Comparison of ENCODE assay signal across 9 mouse cellular contexts in genomic region chr8:83716563-83716962, GRCm38 (mm10). TPM values are rescaled to one million over a fixed set of nuclear protein-coding genes. Genes with fewer than 3 reads are reported as not detected.
DNase-seq lines count a peak whose midpoint lies in the region; ATAC-seq lines count a peak whose summit lies in the region.
"Had no signal": no experiment of that assay in that cellular context is flagged by ENCODE, and none has a peak within 500 bp of the region (broad histone marks: within the 10 kb centered on the region; RNA-seq: fewer than 3 reads in every experiment).

No protein-coding gene starts in this region.

- H3K4me3 ChIP-seq in heart, embryonic 13.5 days: peak overlapping the region; percentile 73
- H3K4me3 ChIP-seq in hindbrain, embryonic 11.5 days (ENCODE audit: low read depth, low read length): no peak overlapping the region; the same call in 1 of the 2 replicates
- H3K4me3 ChIP-seq in midbrain, embryonic 11.5 days (ENCODE audit: low read depth, low read length): no peak overlapping the region; the same call in 1 of the 2 replicates

- ATAC-seq in heart, embryonic 13.5 days (ENCODE audit: extremely low read depth, insufficient number of reproducible peaks, low FRiP score, low TSS enrichment): no peak
- ATAC-seq in hindbrain, embryonic 11.5 days (ENCODE audit: low FRiP score): no peak
- ATAC-seq in midbrain, embryonic 11.5 days (ENCODE audit: low FRiP score): no peak
- no peak for ATAC-seq in megakaryocyte-erythroid progenitor cell, adult 5-6 weeks (replicated peaks; ENCODE audit: low FRiP score, low TSS enrichment, poor library complexity, severe bottlenecking)

- H3K9me3 ChIP-seq in heart, embryonic 13.5 days: no peaks in the 10 kb centered on the region
- H3K9me3 ChIP-seq in hindbrain, embryonic 11.5 days (ENCODE audit: control insufficient read depth, low read length): no peaks in the 10 kb centered on the region
- no peaks in the 10 kb centered on the region for H3K9me3 ChIP-seq in midbrain, embryonic 11.5 days (ENCODE audit: control insufficient read depth, low read length)

- peaks cover 27% of the 10 kb centered on the region for H3K4me1 ChIP-seq in heart, embryonic 13.5 days
- no peaks in the 10 kb centered on the region for H3K4me1 ChIP-seq in hindbrain, embryonic 11.5 days (replicated peaks; ENCODE audit: control insufficient read depth, insufficient read depth, low read length)
- peaks cover 11% of the 10 kb centered on the region for H3K4me1 ChIP-seq in midbrain, embryonic 11.5 days (ENCODE audit: control insufficient read depth, insufficient read depth, low read length)

- H3K27ac ChIP-seq in heart, embryonic 13.5 days (replicated peaks): peak overlapping the region; percentile 48; the same call in 1 of the 2 replicates
- H3K27ac ChIP-seq in hindbrain, embryonic 11.5 days (ENCODE audit: low read depth, low read length): no peak overlapping the region
- H3K27ac ChIP-seq in midbrain, embryonic 11.5 days (ENCODE audit: low read depth, low read length): no peak overlapping the region

- H3K4me2 ChIP-seq in heart, embryonic 13.5 days: peak overlapping the region; percentile 88
- peak overlapping the region; percentile 74; the same call in 1 of the 2 replicates for H3K4me2 ChIP-seq in hindbrain, embryonic 11.5 days (replicated peaks; ENCODE audit: low read depth, low read length)
- peak overlapping the region; percentile 92 for H3K4me2 ChIP-seq in midbrain, embryonic 11.5 days

- H3K9ac ChIP-seq in heart, embryonic 13.5 days: peak overlapping the region; percentile 87
- H3K9ac ChIP-seq in hindbrain, embryonic 11.5 days (ENCODE audit: low read depth, low read length): no peak overlapping the region
- H3K9ac ChIP-seq in midbrain, embryonic 11.5 days (ENCODE audit: low read length): 0 out of 2 replicates have a peak overlapping the region, but pooled peaks have one; percentile 13

- 52% methylated on average over 2 of the region's 2 CpGs for WGBS in heart, embryonic 13.5 days
- WGBS in hindbrain, embryonic 11.5 days: 77% methylated on average over 2 of the region's 2 CpGs
- 74% methylated on average over 2 of the region's 2 CpGs for WGBS in midbrain, embryonic 11.5 days

- H3K27me3 ChIP-seq in heart, embryonic 13.5 days (replicated peaks): no peaks in the 10 kb centered on the region
- no peaks in the 10 kb centered on the region for H3K27me3 ChIP-seq in hindbrain, embryonic 11.5 days (ENCODE audit: control insufficient read depth, insufficient read depth, low read length)
- no peaks in the 10 kb centered on the region for H3K27me3 ChIP-seq in midbrain, embryonic 11.5 days (ENCODE audit: control insufficient read depth, insufficient read depth, low read length)

- DNase-seq in heart, postnatal 4 days: no peak
- DNase-seq in Muller cell, postnatal 12 days (ENCODE audit: inconsistent ontology term): peak; percentile 16
- DNase-seq in hindbrain, embryonic 11.5 days (ENCODE audit: low spot score): no peak
- DNase-seq in midbrain, embryonic 11.5 days (ENCODE audit: low spot score, missing footprints): no peak
- no peak for DNase-seq in urinary bladder, postnatal 4 days (ENCODE audit: low spot score in 2 of 2)
- DNase-seq in urinary bladder, postnatal 36 days (ENCODE audit: low spot score in 2 of 2): no peak
- DNase-seq: thymus, adult 18-20 months had no signal

- peaks cover 27% of the 10 kb centered on the region for H3K36me3 ChIP-seq in heart, embryonic 13.5 days
- H3K36me3 ChIP-seq in hindbrain, embryonic 11.5 days (ENCODE audit: control insufficient read depth, insufficient read depth, low read length): peaks cover 13% of the 10 kb centered on the region
- H3K36me3 ChIP-seq in midbrain, embryonic 11.5 days (ENCODE audit: control insufficient read depth, insufficient read depth, low read length): peaks cover 17% of the 10 kb centered on the region

RNA-seq across cellular contexts. Expression of gene Ddx39, which starts 1.6 kb away (rescaled TPM):
- polyA plus RNA-seq in heart, embryonic 13.5 days (2015; fragmentation: Nextera tagmentation; extraction: Ambion mirVana): 133 and 152 TPM in 2 replicates
- total RNA-seq in heart, postnatal 4 days (2021): 10 to 100 TPM; 68.1 to 69.0 TPM
- polyA plus RNA-seq in hindbrain, embryonic 11.5 days (2014; fragmentation: Nextera tagmentation; extraction: Ambion mirVana): 187 and 205 TPM in 2 replicates
- polyA plus RNA-seq in midbrain, embryonic 11.5 days (2014; fragmentation: Nextera tagmentation; extraction: Ambion mirVana): 223 and 253 TPM in 2 replicates
- total RNA-seq in megakaryocyte-erythroid progenitor cell, adult 5-6 weeks (2014; fragmentation: Nextera tagmentation): 205 and 224 TPM in 2 replicates
- 154 and 213 TPM in 2 replicates for total RNA-seq in megakaryocyte-erythroid progenitor cell, adult 5-6 weeks (2017)

RNA-seq across cellular contexts. Expression of gene Pkn1, which starts 17.6 kb away (rescaled TPM):
- 19.5 and 20.0 TPM in 2 replicates for polyA plus RNA-seq in heart, embryonic 13.5 days (2015; fragmentation: Nextera tagmentation; extraction: Ambion mirVana)
- total RNA-seq in heart, postnatal 4 days (2021): 10 to 100 TPM; 52.7 to 53.4 TPM
- 21.6 and 22.6 TPM in 2 replicates for polyA plus RNA-seq in hindbrain, embryonic 11.5 days (2014; fragmentation: Nextera tagmentation; extraction: Ambion mirVana)
- 18.6 and 20.3 TPM in 2 replicates for polyA plus RNA-seq in midbrain, embryonic 11.5 days (2014; fragmentation: Nextera tagmentation; extraction: Ambion mirVana)
- 36.3 and 83.2 TPM in 2 replicates for total RNA-seq in megakaryocyte-erythroid progenitor cell, adult 5-6 weeks (2014; fragmentation: Nextera tagmentation)
- total RNA-seq in megakaryocyte-erythroid progenitor cell, adult 5-6 weeks (2017): 21.9 and 33.0 TPM in 2 replicates

RNA-seq across cellular contexts. Expression of gene Adgre5, which starts 24.6 kb away (rescaled TPM):
- 25.0 and 28.4 TPM in 2 replicates for polyA plus RNA-seq in heart, embryonic 13.5 days (2015; fragmentation: Nextera tagmentation; extraction: Ambion mirVana)
- total RNA-seq in heart, postnatal 4 days (2021): 10 to 100 TPM; 62.8 to 63.4 TPM
- polyA plus RNA-seq in hindbrain, embryonic 11.5 days (2014; fragmentation: Nextera tagmentation; extraction: Ambion mirVana): 13.0 and 13.8 TPM in 2 replicates
- 10.9 and 12.8 TPM in 2 replicates for polyA plus RNA-seq in midbrain, embryonic 11.5 days (2014; fragmentation: Nextera tagmentation; extraction: Ambion mirVana)
- total RNA-seq in megakaryocyte-erythroid progenitor cell, adult 5-6 weeks (2014; fragmentation: Nextera tagmentation): 44.3 and 63.7 TPM in 2 replicates
- total RNA-seq in megakaryocyte-erythroid progenitor cell, adult 5-6 weeks (2017): 46.9 and 64.8 TPM in 2 replicates

RNA-seq across cellular contexts. Expression of gene Ptger1, which starts 50.1 kb away (rescaled TPM):
- polyA plus RNA-seq in heart, embryonic 13.5 days (2015; fragmentation: Nextera tagmentation; extraction: Ambion mirVana): 0.35 and 0.41 TPM in 2 replicates
- total RNA-seq in heart, postnatal 4 days (2021): 1 to 10 TPM in 1 of 2 experiments, under 1 TPM in 1; 0.33 to 1.1 TPM
- 0.49 and 1.0 TPM in 2 replicates for polyA plus RNA-seq in hindbrain, embryonic 11.5 days (2014; fragmentation: Nextera tagmentation; extraction: Ambion mirVana)
- polyA plus RNA-seq in midbrain, embryonic 11.5 days (2014; fragmentation: Nextera tagmentation; extraction: Ambion mirVana): 0.31 and 0.37 TPM in 2 replicates
- total RNA-seq in megakaryocyte-erythroid progenitor cell, adult 5-6 weeks (2014; fragmentation: Nextera tagmentation): not detected in 2 replicates
- total RNA-seq in megakaryocyte-erythroid progenitor cell, adult 5-6 weeks (2017): 0.65 and 1.1 TPM in 2 replicates
